Mouse (Mus musculus) lung, postnatal 0 days (tissue): ENCODE results near the gene Ereg. TPM values are rescaled to one million over a fixed set of nuclear protein-coding genes. Genes with fewer than 3 reads are reported as not detected.

Source experiments
- ATAC-seq: fragments of 200-750 bp; cut with Nextera tagmentation; 2 replicates; pipeline ENCODE4 v1.8.0; 2017; ENCODE audit warnings: moderate library complexity
- DNase-seq: peaks from one replicate; pipeline ENCODE4 v3.0.0-alpha.2; 2016; ENCODE audit warnings: low spot score
- H3K27ac ChIP-seq: fragments of 300-500 bp; sonication (generic); 2 replicates; pipeline ENCODE4 v1.5.1; 2014; ENCODE audit warnings: antibody characterized with exemption, mild to moderate bottlenecking, low read length, mixed read lengths
- H3K27me3 ChIP-seq: fragments of 300-500 bp; sonication (generic); replicated peaks from 2 replicates; pipeline ENCODE4 v1.6.1; 2014; ENCODE audit warnings: low read length, mixed read lengths; ENCODE audit not compliant: insufficient read depth
- H3K36me3 ChIP-seq: fragments of 300-500 bp; sonication (generic); 2 replicates; pipeline ENCODE4 v1.6.1; 2014; ENCODE audit warnings: low read length, mixed read lengths; ENCODE audit not compliant: insufficient read depth
- H3K4me1 ChIP-seq: fragments of 300-500 bp; sonication (generic); 2 replicates; pipeline ENCODE4 v1.6.1; 2014; ENCODE audit warnings: antibody characterized with exemption, low read depth, low read length, mixed read lengths; ENCODE audit not compliant: insufficient read depth
- H3K4me2 ChIP-seq: fragments of 300-500 bp; sonication (generic); replicated peaks from 2 replicates; pipeline ENCODE4 v1.6.1; 2014; ENCODE audit warnings: low read depth, mild to moderate bottlenecking, low read length, moderate library complexity, mixed read lengths
- H3K4me3 ChIP-seq: fragments of 300-500 bp; sonication (generic); 2 replicates; pipeline ENCODE4 v1.5.1; 2014; ENCODE audit warnings: low read depth, low read length
- H3K9ac ChIP-seq: fragments of 300-500 bp; sonication (generic); replicated peaks from 2 replicates; pipeline ENCODE4 v1.6.1; 2014; ENCODE audit warnings: low read depth, mild to moderate bottlenecking
- H3K9me3 ChIP-seq: fragments of 300-500 bp; sonication (generic); 2 replicates; pipeline ENCODE4 v1.6.1; 2016; ENCODE audit warnings: low read length, mixed read lengths
- CTCF ChIP-seq: IDR thresholded peaks from 2 replicates; pipeline ENCODE4 v1.5.1; 2016; ENCODE audit warnings: antibody characterized with exemption, mild to moderate bottlenecking
- EP300 ChIP-seq: IDR thresholded peaks from 2 replicates; pipeline ENCODE4 v1.6.1; 2016; ENCODE audit warnings: antibody characterized with exemption, mild to moderate bottlenecking, control low read depth
- WGBS: fragments of 180-500 bp; shearing (Covaris S2); extraction: QIAGEN DNeasy Blood & Tissue Kit; methylation state at CpG from one replicate; pipeline ENCODE4 v1.1.7; 2014; 5-methylcytosine and 5-hydroxymethylcytosine counted together
- polyA plus RNA-seq: library from polyadenylated mRNA; unstranded; fragments of >200 nt; fragmentation: Nextera tagmentation; extraction: Ambion mirVana; gene quantifications from 2 replicates; pipeline ENCODE4 v1.2.1, GENCODE M21; 2015

Gene Ereg
- polyA plus RNA-seq, 1 experiment from 2014 or later: 0.18 TPM

- Histone ChIP-seq H3K4me3 (no peak overlapping the region), H3K4me2 (no peak overlapping the region), H3K36me3 (no peaks in the 10 kb centered on the region), H3K27me3 (no peaks in the 10 kb centered on the region), H3K9ac (no peak overlapping the region), H3K9me3 (no peaks in the 10 kb centered on the region), H3K27ac (no peak overlapping the region), H3K4me1 (no peaks in the 10 kb centered on the region)
- WGBS: 8% methylated on average over 2 of the region's 2 CpGs
- DNase-seq (peak; percentile 92), ATAC-seq (peak; percentile 98)
- TF ChIP-seq EP300 (peak; percentile 81), CTCF (peak; percentile 60)
Measured at GRCm38 (mm10) chr5:91038547-91038946, 35.9 kb upstream of the Ereg start.

- no peak overlapping the region for H3K4me3 ChIP-seq
- H3K4me2 ChIP-seq: no peak overlapping the region
- H3K4me1 ChIP-seq: no peaks in the 10 kb centered on the region
- TF ChIP-seq EP300: no peak
- no peak for TF ChIP-seq CTCF
- H3K36me3 ChIP-seq: no peaks in the 10 kb centered on the region
- no peaks in the 10 kb centered on the region for H3K9me3 ChIP-seq
- H3K27ac ChIP-seq: no peak overlapping the region
- no peaks in the 10 kb centered on the region for H3K27me3 ChIP-seq
- no peak overlapping the region for H3K9ac ChIP-seq
- 63% methylated on average over 2 of the region's 2 CpGs for WGBS
- ATAC-seq (0 out of 2 replicates have a peak, but pooled peaks have one; percentile 9), DNase-seq (no peak)
Measured at GRCm38 (mm10) chr5:91038963-91039362, 35.5 kb upstream of the Ereg start.

GRCm38 (mm10) chr5:91047987-91048386 lies 26.4 kb upstream of the Ereg start:
- WGBS: 33% methylated on average over 6 of the region's 6 CpGs
- DNase-seq (peak; percentile 34), ATAC-seq (0 out of 2 replicates have a peak, but pooled peaks have one; percentile 32)
- Histone ChIP-seq H3K4me3 (no peak overlapping the region), H3K36me3 (no peaks in the 10 kb centered on the region), H3K27me3 (no peaks in the 10 kb centered on the region), H3K4me2 (no peak overlapping the region), H3K9me3 (no peaks in the 10 kb centered on the region), H3K4me1 (no peaks in the 10 kb centered on the region), H3K27ac (no peak overlapping the region), H3K9ac (no peak overlapping the region)
- peak; percentile 24; the same call in 1 of the 2 replicates for TF ChIP-seq EP300
- TF ChIP-seq CTCF: no peak

- H3K4me3 ChIP-seq: no peak overlapping the region
- DNase-seq (no peak), ATAC-seq (peak; percentile 25; the same call in 1 of the 2 replicates)
- WGBS: 51% methylated on average over 8 of the region's 8 CpGs
- H3K27me3 ChIP-seq: no peaks in the 10 kb centered on the region
- no peaks in the 10 kb centered on the region for H3K4me1 ChIP-seq
- no peaks in the 10 kb centered on the region for H3K36me3 ChIP-seq
- H3K27ac ChIP-seq: no peak overlapping the region
- H3K9me3 ChIP-seq: no peaks in the 10 kb centered on the region
- no peak overlapping the region for H3K9ac ChIP-seq
- H3K4me2 ChIP-seq: no peak overlapping the region
- TF ChIP-seq EP300 (no peak; the same call in 1 of the 2 replicates), CTCF (no peak)
Measured at GRCm38 (mm10) chr5:91048397-91048796, 26.0 kb upstream of the Ereg start.

- ATAC-seq (no peak), DNase-seq (no peak)
- Histone ChIP-seq H3K9me3 (no peaks in the 10 kb centered on the region), H3K4me3 (no peak overlapping the region), H3K4me2 (no peak overlapping the region), H3K27me3 (no peaks in the 10 kb centered on the region), H3K9ac (no peak overlapping the region), H3K4me1 (no peaks in the 10 kb centered on the region), H3K36me3 (no peaks in the 10 kb centered on the region), H3K27ac (no peak overlapping the region)
- WGBS: 42% methylated on average over 4 of the region's 4 CpGs
- TF ChIP-seq EP300: no peak
- no peak for TF ChIP-seq CTCF
Measured at GRCm38 (mm10) chr5:91072340-91072739, 2.1 kb upstream of the Ereg start.

GRCm38 (mm10) chr5:91073626-91074025 lies 796 bp upstream of the Ereg start:
- no peaks in the 10 kb centered on the region for H3K36me3 ChIP-seq
- 51% methylated on average over 8 of the region's 8 CpGs for WGBS
- DNase-seq (peak; percentile 4), ATAC-seq (0 out of 2 replicates have a peak, but pooled peaks have one; percentile 30)
- H3K27me3 ChIP-seq: no peaks in the 10 kb centered on the region
- TF ChIP-seq EP300 (no peak), CTCF (no peak)
- H3K9me3 ChIP-seq: no peaks in the 10 kb centered on the region
- H3K4me1 ChIP-seq: no peaks in the 10 kb centered on the region
- no peak overlapping the region for H3K27ac ChIP-seq
- H3K4me3 ChIP-seq: no peak overlapping the region
- no peak overlapping the region for H3K9ac ChIP-seq
- H3K4me2 ChIP-seq: peak overlapping the region; percentile 57

- H3K27ac ChIP-seq: no peak overlapping the region
- WGBS: 10% methylated on average over 8 of the region's 8 CpGs
- H3K4me2 ChIP-seq: peak overlapping the region; percentile 57
- H3K36me3 ChIP-seq: no peaks in the 10 kb centered on the region
- H3K4me1 ChIP-seq: no peaks in the 10 kb centered on the region
- DNase-seq: peak; percentile 55
- H3K9me3 ChIP-seq: no peaks in the 10 kb centered on the region
- TF ChIP-seq EP300: no peak
- TF ChIP-seq CTCF: no peak
- H3K27me3 ChIP-seq: no peaks in the 10 kb centered on the region
- H3K9ac ChIP-seq: no peak overlapping the region
- peak; percentile 80 for ATAC-seq
- H3K4me3 ChIP-seq: peak overlapping the region; percentile 33
Measured at GRCm38 (mm10) chr5:91074026-91074425, 396 bp upstream of the Ereg start.
